Mouse (Mus musculus) erythroblast, embryonic 14.5 days (primary cell): ENCODE results near the gene Ubox5.
"Not testable (repeated sequence)": the region's sequence is repeated elsewhere in the genome, so short reads cannot be mapped to it uniquely, and the experiment has no call there.

Experiments used
- GATA1 ChIP-seq: IDR thresholded peaks from 2 replicates; pipeline ENCODE4 v1.6.1; 2012; ENCODE audit warnings: low read length, inconsistent platforms, mixed read lengths
- TAL1 ChIP-seq: IDR thresholded peaks from 3 replicates; pipeline ENCODE4 v1.6.1; 2012; ENCODE audit warnings: low read length, inconsistent platforms, mixed read lengths

GRCm38 (mm10) chr2:130649028-130649427 is 19.2 kb upstream of the Ubox5 start:
- not testable (repeated sequence) for TF ChIP-seq GATA1, TAL1
